Mouse (Mus musculus) stomach, embryonic 14.5 days (tissue): ENCODE results near the gene Dld. TPM values are rescaled to one million over a fixed set of nuclear protein-coding genes. Genes with fewer than 3 reads are reported as not detected.

ENCODE experiments used
- ATAC-seq: fragments of 200-750 bp; cut with Nextera tagmentation; 2 replicates; pipeline ENCODE4 v1.8.0; 2017; ENCODE audit warnings: low read depth, moderate TSS enrichment; ENCODE audit not compliant: insufficient number of reproducible peaks, insufficient read depth, low FRiP score
- H3K27ac ChIP-seq: fragments of 300-500 bp; sonication (generic); 2 replicates; pipeline ENCODE4 v1.5.1; 2014; ENCODE audit warnings: mild to moderate bottlenecking, low read length, moderate library complexity, mixed read lengths
- H3K27me3 ChIP-seq: fragments of 300-500 bp; sonication (generic); 2 replicates; pipeline ENCODE4 v1.6.1; 2014; ENCODE audit warnings: low read length, control low read depth, mixed read lengths; ENCODE audit not compliant: control insufficient read depth, insufficient read depth
- H3K36me3 ChIP-seq: fragments of 300-500 bp; sonication (generic); 2 replicates; pipeline ENCODE4 v1.6.1; 2014; ENCODE audit warnings: mild to moderate bottlenecking, control low read depth, low read length, moderate library complexity, mixed read lengths; ENCODE audit not compliant: control insufficient read depth, insufficient read depth
- H3K4me1 ChIP-seq: fragments of 300-500 bp; sonication (generic); 2 replicates; pipeline ENCODE4 v1.6.1; 2014; ENCODE audit warnings: low read length, control low read depth, mixed read lengths; ENCODE audit not compliant: control insufficient read depth, insufficient read depth
- H3K4me2 ChIP-seq: fragments of 300-500 bp; sonication (generic); replicated peaks from 2 replicates; pipeline ENCODE4 v1.6.1; 2014; ENCODE audit warnings: low read depth, low read length, control low read depth
- H3K4me3 ChIP-seq: fragments of 300-500 bp; sonication (generic); 2 replicates; pipeline ENCODE4 v1.5.1; 2014; ENCODE audit warnings: low read depth, low read length, control low read depth
- H3K9ac ChIP-seq: fragments of 300-500 bp; sonication (generic); replicated peaks from 2 replicates; pipeline ENCODE4 v1.6.1; 2014; ENCODE audit warnings: low read depth, mild to moderate bottlenecking, control low read depth, low read length, moderate library complexity, mixed read lengths
- H3K9me3 ChIP-seq: fragments of 300-500 bp; sonication (generic); 2 replicates; pipeline ENCODE4 v1.6.1; 2016; ENCODE audit warnings: low read depth, low read length, control low read depth; ENCODE audit not compliant: control insufficient read depth
- WGBS: fragments of 180-500 bp; shearing (Covaris S2); extraction: QIAGEN DNeasy Blood & Tissue Kit; methylation state at CpG from one replicate; pipeline ENCODE4 v1.1.7; 2014; 5-methylcytosine and 5-hydroxymethylcytosine counted together
- polyA plus RNA-seq: library from polyadenylated mRNA; unstranded; fragments of >200 nt; fragmentation: Nextera tagmentation; extraction: Ambion mirVana; gene quantifications from 2 replicates; pipeline ENCODE4 v1.2.1, GENCODE M21; 2014

The Dld gene
- polyA plus RNA-seq, 1 experiment from 2014 or later = 123 TPM

DNA sequence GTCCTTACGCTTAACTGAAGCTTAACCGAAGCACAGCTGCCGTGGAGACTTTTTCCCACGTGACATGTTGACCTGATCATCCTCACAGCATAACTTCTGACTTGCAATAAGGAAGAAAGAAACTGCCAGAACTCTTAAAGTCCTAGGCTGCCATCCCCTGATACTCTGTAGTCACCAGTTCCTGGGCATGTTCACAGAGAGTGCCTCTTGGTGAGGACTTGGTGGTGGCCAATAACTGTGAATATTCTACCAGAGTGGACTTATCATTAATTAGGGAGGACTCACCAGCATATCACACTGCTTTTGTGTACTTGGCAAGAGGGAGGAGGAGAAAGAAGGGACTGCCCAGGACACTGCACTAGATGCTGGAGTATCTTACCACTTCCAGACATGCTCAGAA is 53.1 kb downstream of the Dld start:
- Histone ChIP-seq H3K9ac (no peak overlapping the region), H3K4me2 (no peak overlapping the region), H3K4me1 (peaks cover 24% of the 10 kb centered on the region), H3K36me3 (peaks cover 68% of the 10 kb centered on the region), H3K4me3 (no peak overlapping the region), H3K27ac (no peak overlapping the region), H3K27me3 (no peaks in the 10 kb centered on the region), H3K9me3 (no peaks in the 10 kb centered on the region)
- 88% methylated on average over 4 of the region's 4 CpGs for WGBS
- no peak for ATAC-seq

DNA sequence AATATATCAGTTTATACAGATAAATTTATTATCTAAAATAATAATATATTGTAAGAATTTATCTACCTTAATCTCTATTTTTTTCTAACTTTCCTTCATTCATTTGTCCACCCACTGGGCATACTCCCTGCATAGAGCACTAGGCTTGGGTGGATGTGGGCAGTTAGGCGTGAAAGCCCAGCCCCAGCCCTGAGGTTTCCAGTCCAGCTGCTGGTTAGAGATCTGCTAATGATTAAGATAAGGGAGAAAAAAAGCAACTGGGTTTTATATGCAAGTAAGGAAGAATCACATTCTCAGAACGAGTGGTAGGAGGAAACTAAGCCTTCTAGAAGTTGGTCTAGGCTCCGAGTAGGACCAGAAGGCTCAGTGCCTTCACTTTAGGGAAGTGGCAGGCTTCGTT is 55.2 kb downstream of the Dld start:
- WGBS = 81% methylated on average over 4 of the region's 4 CpGs

GRCm38 (mm10) chr12:31295505-31295904 is 55.7 kb downstream of the Dld start:
- ATAC-seq = no peak
- Histone ChIP-seq H3K9ac (no peak overlapping the region), H3K27me3 (no peaks in the 10 kb centered on the region), H3K4me3 (no peak overlapping the region), H3K9me3 (no peaks in the 10 kb centered on the region), H3K36me3 (peaks cover 57% of the 10 kb centered on the region), H3K27ac (peak overlapping the region; percentile 52), H3K4me2 (no peak overlapping the region), H3K4me1 (peaks cover 26% of the 10 kb centered on the region)
- 16% methylated on average over 3 of the region's 3 CpGs for WGBS

More for the DNA sequence above, 55.2 kb downstream of the Dld start:
- H3K9ac ChIP-seq = no peak overlapping the region
- H3K27ac ChIP-seq = peak overlapping the region; percentile 7; the same call in 1 of the 2 replicates
- no peaks in the 10 kb centered on the region for H3K9me3 ChIP-seq
- peaks cover 58% of the 10 kb centered on the region for H3K36me3 ChIP-seq
- no peak overlapping the region for H3K4me3 ChIP-seq
- no peak for ATAC-seq
- H3K4me2 ChIP-seq = no peak overlapping the region
- peaks cover 26% of the 10 kb centered on the region for H3K4me1 ChIP-seq
- H3K27me3 ChIP-seq = no peaks in the 10 kb centered on the region

DNA sequence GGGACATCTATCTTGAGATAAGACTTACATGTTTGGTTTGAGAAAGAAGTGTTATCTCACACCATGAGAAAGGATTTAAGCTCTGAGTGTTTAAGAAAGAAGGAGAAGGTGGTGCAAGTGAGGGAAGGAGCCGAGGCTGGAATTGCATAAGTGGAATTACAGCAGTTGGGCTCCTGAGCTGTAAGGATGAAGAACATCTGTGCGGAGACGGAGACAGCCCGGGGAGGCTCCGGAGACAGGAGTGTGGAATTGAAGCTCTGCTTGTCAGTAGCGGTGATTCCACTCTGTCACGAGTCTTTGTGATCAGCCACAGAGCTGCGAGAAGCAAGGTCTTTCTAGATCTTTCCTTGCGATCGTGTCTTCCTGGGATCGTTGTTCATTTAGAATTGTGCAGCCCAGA is 56.3 kb downstream of the Dld start:
- peak overlapping the region; percentile 52 for H3K27ac ChIP-seq
- H3K4me3 ChIP-seq = no peak overlapping the region
- no peaks in the 10 kb centered on the region for H3K27me3 ChIP-seq
- H3K36me3 ChIP-seq = peaks cover 57% of the 10 kb centered on the region
- peaks cover 26% of the 10 kb centered on the region for H3K4me1 ChIP-seq
- no peak overlapping the region for H3K9ac ChIP-seq
- no peak overlapping the region for H3K4me2 ChIP-seq
- H3K9me3 ChIP-seq = no peaks in the 10 kb centered on the region
- ATAC-seq = no peak
- WGBS = 34% methylated on average over 11 of the region's 11 CpGs

GRCm38 (mm10) chr12:31294526-31294925 is 56.7 kb downstream of the Dld start:
- peaks cover 26% of the 10 kb centered on the region for H3K4me1 ChIP-seq
- ATAC-seq = peak; percentile 87
- no peak overlapping the region for H3K9ac ChIP-seq
- H3K4me3 ChIP-seq = no peak overlapping the region
- peaks cover 54% of the 10 kb centered on the region for H3K36me3 ChIP-seq
- peak overlapping the region; percentile 53 for H3K27ac ChIP-seq
- H3K27me3 ChIP-seq = no peaks in the 10 kb centered on the region
- no peaks in the 10 kb centered on the region for H3K9me3 ChIP-seq
- no peak overlapping the region for H3K4me2 ChIP-seq
- 27% methylated on average over 10 of the region's 10 CpGs for WGBS

- H3K27ac ChIP-seq = peak overlapping the region; percentile 53; the same call in 1 of the 2 replicates
- H3K4me3 ChIP-seq = no peak overlapping the region
- peaks cover 54% of the 10 kb centered on the region for H3K36me3 ChIP-seq
- H3K4me2 ChIP-seq = no peak overlapping the region
- H3K27me3 ChIP-seq = no peaks in the 10 kb centered on the region
- ATAC-seq = no peak
- H3K9me3 ChIP-seq = peaks cover 5% of the 10 kb centered on the region; the same call in 1 of the 2 replicates
- no peak overlapping the region for H3K9ac ChIP-seq
- H3K4me1 ChIP-seq = peaks cover 26% of the 10 kb centered on the region
- WGBS = 50% methylated on average over 15 of the region's 15 CpGs
These were observed 57.7 kb downstream of the Dld start for GRCm38 (mm10) chr12:31293361-31294142.

DNA sequence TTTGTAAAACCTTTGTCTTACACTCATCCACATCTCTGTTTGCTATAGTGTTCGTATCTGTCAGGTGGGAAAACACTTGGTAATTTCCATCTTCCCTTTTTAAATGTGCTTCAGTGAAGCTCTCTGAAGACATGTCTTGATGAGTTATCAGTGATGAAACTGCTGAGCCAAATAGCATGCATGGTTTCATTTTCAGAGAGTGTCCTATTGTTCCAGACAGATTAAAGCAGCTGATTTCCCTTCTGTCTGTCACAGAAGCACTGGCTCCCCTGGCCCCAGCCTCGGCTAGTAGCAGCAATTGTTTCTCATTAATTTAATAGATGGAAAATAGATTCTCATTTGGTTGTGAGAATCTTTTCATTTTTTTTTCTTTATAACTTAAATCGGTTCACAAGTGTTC is 60.3 kb downstream of the Dld start:
- Histone ChIP-seq H3K9ac (no peak overlapping the region), H3K36me3 (peaks cover 61% of the 10 kb centered on the region), H3K4me2 (no peak overlapping the region), H3K9me3 (peaks cover 5% of the 10 kb centered on the region; the same call in 1 of the 2 replicates), H3K4me1 (peaks cover 26% of the 10 kb centered on the region), H3K27ac (no peak overlapping the region), H3K27me3 (no peaks in the 10 kb centered on the region), H3K4me3 (no peak overlapping the region)
- 83% methylated on average over 3 of the region's 3 CpGs for WGBS
- no peak for ATAC-seq

DNA sequence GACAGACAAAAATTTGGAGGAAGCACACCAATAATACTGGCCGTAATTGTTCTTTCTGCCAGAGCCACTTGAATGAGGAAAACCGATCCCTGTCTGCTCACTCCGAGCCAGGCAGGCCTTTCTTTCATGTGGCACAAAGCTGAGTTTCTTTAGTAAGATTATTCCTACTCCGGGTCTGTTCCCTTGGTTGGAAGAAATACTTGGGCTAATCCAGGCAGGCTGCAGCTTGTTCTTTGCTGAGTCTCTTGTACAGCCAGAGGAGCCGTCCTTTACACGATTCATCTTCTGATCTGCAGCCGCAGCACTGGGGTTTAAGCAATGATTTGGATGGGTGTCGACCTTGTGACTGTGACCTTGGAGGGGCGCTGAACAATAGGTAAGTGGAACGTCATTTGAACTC is 62.2 kb downstream of the Dld start:
- H3K4me2 ChIP-seq = no peak overlapping the region
- H3K9ac ChIP-seq = no peak overlapping the region
- H3K9me3 ChIP-seq = peaks cover 5% of the 10 kb centered on the region; the same call in 1 of the 2 replicates
- WGBS = 85% methylated on average over 10 of the region's 10 CpGs
- H3K36me3 ChIP-seq = peaks cover 75% of the 10 kb centered on the region
- peaks cover 10% of the 10 kb centered on the region for H3K4me1 ChIP-seq
- H3K27me3 ChIP-seq = no peaks in the 10 kb centered on the region
- H3K27ac ChIP-seq = no peak overlapping the region
- no peak overlapping the region for H3K4me3 ChIP-seq
- no peak for ATAC-seq
